Mouse (Mus musculus) activated CD4-positive, CD25-positive, alpha-beta regulatory T cell (primary cell): Measurements from ENCODE around the gene Fkbp2. TPM values are rescaled to one million over a fixed set of nuclear protein-coding genes. Genes with fewer than 3 reads are reported as not detected.

Source experiments
- polyA plus RNA-seq, 2 experiments: library from polyadenylated mRNA; unstranded; fragments of 100-300 nt; shearing (Covaris generic); gene quantifications; one replicate each; pipeline ENCODE4 v1.2.1; 2017

Fkbp2 gene
- 10 to 100 TPM; 38.9 to 52.9 TPM for polyA plus RNA-seq

GRCm38 (mm10) chr19:6980381-6981093, at the start of gene Fkbp2:
Fkbp2 (minus strand) TSS chr19:6980501.

DNA sequence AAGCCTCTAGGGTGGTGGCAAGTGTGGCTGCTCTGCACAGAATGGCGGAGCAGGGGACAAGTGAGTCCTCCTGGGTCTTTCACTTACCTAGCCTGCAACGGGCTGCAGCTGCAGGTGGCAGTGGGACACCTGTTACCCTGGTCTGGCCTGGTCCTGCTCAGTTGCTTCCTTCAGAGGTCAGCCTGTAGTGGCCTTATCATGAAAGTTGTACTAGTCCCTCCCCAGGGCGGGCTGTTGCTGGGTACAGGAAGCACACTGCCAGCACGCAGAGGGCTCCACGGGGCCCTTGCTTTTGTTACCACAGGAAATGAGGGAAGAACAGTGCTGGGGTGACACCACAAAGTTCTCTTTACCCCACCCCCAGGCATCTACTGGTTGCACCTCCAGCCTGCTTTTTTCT, 38.9 kb upstream of the Fkbp2 start, which contains the start of gene Fermt3:
Fermt3 (minus strand) TSS at position 279 of the 400 bp plus-strand sequence.

GRCm38 (mm10) chr19:6996006-6996405, 15.7 kb upstream of the Fkbp2 start, which contains the start of the genes Nudt22 and Trpt1:
Nudt22 (minus strand) TSS chr19:6996117.
Trpt1 (plus strand) TSS chr19:6996131.

GRCm38 (mm10) chr19:6992011-6992858, 11.9 kb upstream of the Fkbp2 start, which contains the start of gene Dnajc4:
Dnajc4 (minus strand) TSS chr19:6992572.

GRCm38 (mm10) chr19:6987061-6987903, 7.0 kb upstream of the Fkbp2 start, which contains the start of gene Vegfb:
Vegfb (minus strand) TSS chr19:6987651.

GRCm38 (mm10) chr19:6975537-6976521, 4.5 kb downstream of the Fkbp2 start, which contains the start of gene Plcb3:
Plcb3 (minus strand) TSS chr19:6976470.

DNA sequence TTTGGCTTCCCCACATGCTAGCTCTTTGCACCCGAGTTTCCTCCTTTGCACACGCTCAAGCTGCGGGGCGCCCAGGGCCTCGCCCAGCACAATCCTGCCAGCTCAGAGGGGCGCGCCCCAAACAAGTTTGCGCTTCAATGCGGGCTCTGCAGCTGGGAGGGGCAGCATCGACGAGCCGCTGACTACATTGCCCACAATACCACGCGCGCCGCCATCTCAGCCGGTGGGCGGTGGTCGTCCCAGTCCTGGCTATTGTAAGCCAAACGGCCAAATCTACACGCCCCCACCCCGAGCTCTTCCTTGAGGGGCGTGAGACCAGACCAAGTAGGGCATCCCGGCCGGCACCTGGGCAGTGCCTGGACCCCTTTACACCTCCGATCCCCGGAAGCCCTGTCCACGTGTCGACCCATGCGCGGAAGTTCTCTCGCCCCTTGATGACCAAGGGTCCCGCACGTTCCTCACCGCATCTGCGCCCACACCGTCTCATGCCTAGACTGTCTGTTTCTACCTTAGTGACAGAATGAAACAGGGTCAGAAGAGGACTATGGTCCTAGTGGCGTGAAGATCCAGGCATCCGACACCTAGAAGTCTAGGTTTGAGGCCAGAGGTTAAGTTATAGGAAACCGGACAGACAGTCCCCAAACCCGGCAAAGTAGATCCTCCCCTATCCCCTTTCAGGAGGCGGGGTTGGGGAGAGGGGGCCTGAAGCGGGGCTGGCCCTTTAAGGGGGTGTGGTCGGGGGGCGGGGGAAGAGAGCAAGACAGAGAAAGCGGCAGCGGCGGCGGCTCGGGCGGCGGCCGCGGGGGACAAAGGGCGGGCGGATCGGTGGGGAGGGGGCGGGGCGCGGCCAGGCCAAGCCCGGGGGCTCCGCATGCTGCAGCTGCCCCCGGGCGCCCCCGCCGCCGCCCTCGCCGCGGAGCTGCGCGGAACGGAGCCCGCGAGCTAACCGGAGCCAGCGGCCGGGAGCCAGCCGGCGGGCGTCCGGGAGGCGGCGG, 5.8 kb downstream of the Fkbp2 start, which contains the start of gene Ppp1r14b:
Ppp1r14b (plus strand) TSS at position 758 of the 995 bp plus-strand sequence.

GRCm38 (mm10) chr19:6942249-6942691, 38.0 kb downstream of the Fkbp2 start, which contains the start of gene Gpr137:
Gpr137 (minus strand) TSS chr19:6942480.

GRCm38 (mm10) chr19:6941372-6942248, 38.7 kb downstream of the Fkbp2 start, which contains the start of gene Bad:
Bad (plus strand) TSS chr19:6941861.

GRCm38 (mm10) chr19:6934195-6934977, 45.9 kb downstream of the Fkbp2 start, which contains the start of gene Kcnk4:
Kcnk4 (minus strand) TSS chr19:6934515.

Other genes with a start within 250 kb of the Fkbp2 start
- gene Rps6ka4, start 139.9 kb downstream of the Fkbp2 start, polyA plus RNA-seq, result 10 to 100 TPM; 32.1 to 47.3 TPM
- 10 to 100 TPM; 30.5 to 40.5 TPM for gene Ccdc88b, start 122.3 kb downstream of the Fkbp2 start, polyA plus RNA-seq
- 100 to 1,000 TPM; 129 to 191 TPM for gene Trmt112, start 70.8 kb downstream of the Fkbp2 start, polyA plus RNA-seq
- 100 to 1,000 TPM; 217 to 252 TPM for gene Prdx5, start 70.4 kb downstream of the Fkbp2 start, polyA plus RNA-seq
- 10 to 100 TPM; 23.4 to 32.9 TPM for gene Esrra, start 58.7 kb downstream of the Fkbp2 start, polyA plus RNA-seq
- under 1 TPM in 1 of 2 experiments, not detected in 1; 0.33 TPM for gene Catsperz, start 55.1 kb downstream of the Fkbp2 start, polyA plus RNA-seq
- under 1 TPM in 1 of 2 experiments, not detected in 1; 0.69 TPM for gene Kcnk4, start 46.0 kb downstream of the Fkbp2 start, polyA plus RNA-seq
- 10 to 100 TPM; 42.6 to 47.0 TPM for gene Bad, start 38.6 kb downstream of the Fkbp2 start, polyA plus RNA-seq
- 10 to 100 TPM in 1 of 2 experiments, 1 to 10 TPM in 1; 9.9 to 16.8 TPM for gene Gpr137, start 38.0 kb downstream of the Fkbp2 start, polyA plus RNA-seq
- 100 to 1,000 TPM; 131 to 187 TPM for gene Ppp1r14b, start 5.5 kb downstream of the Fkbp2 start, polyA plus RNA-seq
- 10 to 100 TPM; 13.2 to 40.9 TPM for gene Plcb3, start 4.0 kb downstream of the Fkbp2 start, polyA plus RNA-seq
- gene Vegfb, start 7.2 kb upstream of the Fkbp2 start, polyA plus RNA-seq, result 1 to 10 TPM; 6.6 to 6.7 TPM
- gene Dnajc4, start 12.1 kb upstream of the Fkbp2 start, polyA plus RNA-seq, result 10 to 100 TPM; 39.0 to 42.5 TPM
- gene Nudt22, start 15.6 kb upstream of the Fkbp2 start, polyA plus RNA-seq, result 10 to 100 TPM; 22.2 to 30.1 TPM
- gene Trpt1, start 15.6 kb upstream of the Fkbp2 start, polyA plus RNA-seq, result 1 to 10 TPM; 5.4 to 5.7 TPM
- gene Fermt3, start 39.0 kb upstream of the Fkbp2 start, polyA plus RNA-seq, result 100 to 1,000 TPM; 317 to 350 TPM
- gene Stip1, start 59.5 kb upstream of the Fkbp2 start, polyA plus RNA-seq, result 100 to 1,000 TPM; 136 to 151 TPM
- gene Macrod1, start 76.3 kb upstream of the Fkbp2 start, polyA plus RNA-seq, result 10 to 100 TPM in 1 of 2 experiments, 1 to 10 TPM in 1; 9.7 to 21.0 TPM
- gene Flrt1, start 125.2 kb upstream of the Fkbp2 start, polyA plus RNA-seq, result not detected
- 10 to 100 TPM; 71.3 to 73.8 TPM for gene Otub1, start 225.8 kb upstream of the Fkbp2 start, polyA plus RNA-seq
- 100 to 1,000 TPM; 523 to 580 TPM for gene Cox8a, start 237.1 kb upstream of the Fkbp2 start, polyA plus RNA-seq